Mouse (Mus musculus) liver, adult 2 months (tissue): ENCODE measurements around the gene Fgfr2. TPM values are rescaled to one million over a fixed set of nuclear protein-coding genes. Genes with fewer than 3 reads are reported as not detected.

Source experiments
- DNase-seq: peaks from one replicate; pipeline ENCODE4 v3.0.0-alpha.2; 2011; ENCODE audit warnings: low read depth, low spot score; ENCODE audit errors: extremely low read depth
- H3K27ac ChIP-seq: fragments of 200-500 bp; replicated peaks from 2 replicates; pipeline ENCODE4 v1.5.1; 2012; ENCODE audit warnings: low read depth, mild to moderate bottlenecking, control low read depth, inconsistent platforms, low read length; ENCODE audit not compliant: insufficient read depth
- H3K27me3 ChIP-seq: fragments of 200-500 bp; 2 replicates; pipeline ENCODE4 v1.6.1; 2012; ENCODE audit warnings: mild to moderate bottlenecking, moderate library complexity, low read length, inconsistent platforms; ENCODE audit not compliant: control insufficient read depth, insufficient read depth
- H3K36me3 ChIP-seq: fragments of 200-500 bp; 2 replicates; pipeline ENCODE4 v1.6.1; 2012; ENCODE audit warnings: low read length, inconsistent platforms; ENCODE audit not compliant: control insufficient read depth, insufficient read depth
- H3K4me1 ChIP-seq: fragments of 200-500 bp; 2 replicates; pipeline ENCODE4 v1.6.1; 2011; ENCODE audit warnings: low read length; ENCODE audit not compliant: control insufficient read depth, insufficient read depth
- H3K4me3 ChIP-seq: fragments of 200-500 bp; 2 replicates; pipeline ENCODE4 v1.5.1; 2011; ENCODE audit warnings: low read depth, mild to moderate bottlenecking, control low read depth, low read length, moderate library complexity; ENCODE audit not compliant: insufficient read depth
- H3K79me2 ChIP-seq: fragments of 200-500 bp; 2 replicates; pipeline ENCODE4 v1.6.1; 2012; ENCODE audit warnings: inconsistent platforms, mild to moderate bottlenecking, low read length, moderate library complexity; ENCODE audit not compliant: control insufficient read depth, insufficient read depth
- H3K9ac ChIP-seq: fragments of 200-500 bp; 2 replicates; pipeline ENCODE4 v1.6.1; 2012; ENCODE audit warnings: low read depth, mild to moderate bottlenecking, control low read depth, inconsistent platforms, low read length
- CTCF ChIP-seq: fragments of 200-500 bp; IDR thresholded peaks from 2 replicates; pipeline ENCODE4 v1.5.1; 2011; ENCODE audit warnings: low read depth, low read length, control low read depth
- POLR2A ChIP-seq: fragments of 200-500 bp; IDR thresholded peaks from 2 replicates; pipeline ENCODE4 v1.6.1; 2011; ENCODE audit warnings: low read length, control low read depth; ENCODE audit not compliant: insufficient read depth; ENCODE audit errors: extremely low read depth
- WGBS: fragments of 180-500 bp; shearing (Covaris S2); methylation state at CpG from one replicate; pipeline ENCODE4 v1.1.7; 2018; 5-methylcytosine and 5-hydroxymethylcytosine counted together
- polyA plus RNA-seq: library from polyadenylated mRNA; depleted of rRNA; stranded (reverse); fragments of >200 nt; gene quantifications from 2 replicates; pipeline ENCODE4 v1.2.3, GENCODE M21; 2012
- total RNA-seq: library from RNA; depleted of rRNA; stranded (reverse); fragments of >200 nt; gene quantifications from 2 replicates; pipeline ENCODE4 v1.2.3, GENCODE M21; 2014

The Fgfr2 gene
- total and polyA plus RNA-seq, 2 experiments, result 16.7 to 35.2 TPM

GRCm38 (mm10) chr7:132242617-132243141 is 880.5 kb downstream of the Fgfr2 start:
- H3K36me3 ChIP-seq, result no peaks in the 10 kb centered on the region
- TF ChIP-seq POLR2A, result no peak
- no peak for TF ChIP-seq CTCF
- peak; percentile 65 for DNase-seq
- peaks cover 8% of the 10 kb centered on the region for H3K4me1 ChIP-seq
- 24% methylated on average over 4 of the region's 4 CpGs for WGBS
- H3K27me3 ChIP-seq, result no peaks in the 10 kb centered on the region
- no peak overlapping the region for H3K9ac ChIP-seq
- H3K27ac ChIP-seq, result no peak overlapping the region
- no peak overlapping the region for H3K4me3 ChIP-seq
- H3K79me2 ChIP-seq, result no peaks in the 10 kb centered on the region

- Histone ChIP-seq H3K4me3 (no peak overlapping the region), H3K27me3 (no peaks in the 10 kb centered on the region), H3K27ac (no peak overlapping the region), H3K36me3 (0 out of 2 replicates have a peak, but pooled peaks cover 2% of the 10 kb centered on the region), H3K79me2 (no peaks in the 10 kb centered on the region), H3K4me1 (peaks cover 13% of the 10 kb centered on the region), H3K9ac (no peak overlapping the region)
- WGBS, result 74% methylated on average over 3 of the region's 3 CpGs
- DNase-seq, result no peak
- TF ChIP-seq POLR2A (no peak), CTCF (no peak)
Measured at GRCm38 (mm10) chr7:132238921-132239320, 884.2 kb downstream of the Fgfr2 start.

GRCm38 (mm10) chr7:132237191-132237590 is 886.0 kb downstream of the Fgfr2 start:
- Histone ChIP-seq H3K27me3 (no peaks in the 10 kb centered on the region), H3K36me3 (0 out of 2 replicates have a peak, but pooled peaks cover 2% of the 10 kb centered on the region), H3K79me2 (no peaks in the 10 kb centered on the region), H3K27ac (peak overlapping the region; percentile 57), H3K4me3 (no peak overlapping the region), H3K9ac (no peak overlapping the region), H3K4me1 (peaks cover 5% of the 10 kb centered on the region)
- WGBS, result 61% methylated on average over 4 of the region's 4 CpGs
- no peak for DNase-seq
- no peak for TF ChIP-seq CTCF
- no peak for TF ChIP-seq POLR2A

GRCm38 (mm10) chr7:132236789-132237188 is 886.4 kb downstream of the Fgfr2 start:
- no peaks in the 10 kb centered on the region for H3K27me3 ChIP-seq
- H3K27ac ChIP-seq, result no peak overlapping the region
- H3K9ac ChIP-seq, result no peak overlapping the region
- 75% methylated on average over 8 of the region's 8 CpGs for WGBS
- H3K79me2 ChIP-seq, result no peaks in the 10 kb centered on the region
- H3K4me1 ChIP-seq, result peaks cover 5% of the 10 kb centered on the region
- DNase-seq, result no peak
- no peak overlapping the region for H3K4me3 ChIP-seq
- no peak for TF ChIP-seq CTCF
- TF ChIP-seq POLR2A, result no peak
- 0 out of 2 replicates have a peak, but pooled peaks cover 2% of the 10 kb centered on the region for H3K36me3 ChIP-seq

GRCm38 (mm10) chr7:132234250-132234649 is 888.9 kb downstream of the Fgfr2 start:
- Histone ChIP-seq H3K4me3 (no peak overlapping the region), H3K36me3 (0 out of 2 replicates have a peak, but pooled peaks cover 2% of the 10 kb centered on the region), H3K79me2 (no peaks in the 10 kb centered on the region), H3K9ac (no peak overlapping the region), H3K27ac (no peak overlapping the region), H3K27me3 (no peaks in the 10 kb centered on the region), H3K4me1 (peaks cover 5% of the 10 kb centered on the region)
- TF ChIP-seq POLR2A, result no peak
- no peak for TF ChIP-seq CTCF
- no peak for DNase-seq
- 82% methylated on average over 3 of the region's 3 CpGs for WGBS

- Histone ChIP-seq H3K27me3 (no peaks in the 10 kb centered on the region), H3K4me1 (peaks cover 5% of the 10 kb centered on the region), H3K36me3 (0 out of 2 replicates have a peak, but pooled peaks cover 2% of the 10 kb centered on the region), H3K4me3 (no peak overlapping the region), H3K27ac (no peak overlapping the region), H3K79me2 (no peaks in the 10 kb centered on the region), H3K9ac (no peak overlapping the region)
- no peak for TF ChIP-seq CTCF
- no peak for TF ChIP-seq POLR2A
- 75% methylated on average over 4 of the region's 4 CpGs for WGBS
- no peak for DNase-seq
Measured at GRCm38 (mm10) chr7:132233732-132234131, 889.4 kb downstream of the Fgfr2 start.
